Mouse (Mus musculus) myocyte (in vitro differentiated cells): ENCODE results near the gene Clcn3.

Source experiments
- MAX ChIP-seq: IDR thresholded peaks from one replicate; pipeline ENCODE4 v1.6.1; 2011; ENCODE audit warnings: low read depth, mild to moderate bottlenecking, control low read depth
- POLR2A ChIP-seq: IDR thresholded peaks from one replicate; pipeline ENCODE4 v1.6.1; 2011; ENCODE audit warnings: low read depth, mild to moderate bottlenecking, control low read depth, moderate library complexity; ENCODE audit not compliant: insufficient read length
- TCF3 ChIP-seq: IDR thresholded peaks from one replicate; pipeline ENCODE4 v1.6.1; 2011; ENCODE audit warnings: low read depth, control low read depth; ENCODE audit not compliant: insufficient read length

DNA sequence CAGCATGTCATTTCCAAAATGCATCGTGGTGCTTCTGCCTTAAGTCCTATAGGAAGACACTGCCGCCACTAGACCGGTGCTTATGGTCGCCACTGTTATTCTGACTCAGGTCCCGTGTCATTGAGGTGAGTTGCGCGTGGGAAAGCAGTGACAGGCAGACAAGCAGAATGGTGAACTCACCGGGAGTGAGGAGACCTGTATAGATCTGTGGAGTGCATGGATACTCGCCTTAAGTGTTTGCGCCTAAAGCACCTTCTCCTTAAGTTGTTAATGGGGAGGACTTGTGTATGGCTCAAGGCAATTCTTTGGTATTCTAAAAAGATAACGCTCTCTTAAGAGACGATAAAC is 10.5 kb upstream of the Clcn3 start:
- TF ChIP-seq POLR2A, result no peak
- TF ChIP-seq TCF3, result no peak
- TF ChIP-seq MAX, result no peak
